Mouse (Mus musculus) right cerebral cortex, postnatal 36 days (tissue): ENCODE measurements around the gene Cacna2d1.

Source experiments
- DNase-seq, 2 experiments: peaks; one replicate each; pipeline ENCODE4 v3.0.0; 2022; ENCODE audit warnings: low spot score in 2 of 2, mixed read lengths in 1 of 2

Gene Cacna2d1

GRCm38 (mm10) chr5:15934376-15935233, at the start of gene Cacna2d1:
Gene Cacna2d1, plus strand, starts transcription at chr5:15934691.
- peak; percentile 16 to 29 for DNase-seq

- no peak for DNase-seq
These were observed 39.4 kb upstream of the Cacna2d1 start for GRCm38 (mm10) chr5:15895098-15895497.

- no peak for DNase-seq
These were observed 37.8 kb upstream of the Cacna2d1 start for GRCm38 (mm10) chr5:15896706-15897105.

GRCm38 (mm10) chr5:15906446-15906845, 28.0 kb upstream of the Cacna2d1 start:
- DNase-seq, result no peak

- DNase-seq, result peak; percentile 67 to 81
These were observed 19.6 kb upstream of the Cacna2d1 start for GRCm38 (mm10) chr5:15914931-15915330.

- no peak for DNase-seq
These were observed 6.0 kb upstream of the Cacna2d1 start for GRCm38 (mm10) chr5:15928506-15928905.

GRCm38 (mm10) chr5:15933017-15933416, 1.5 kb upstream of the Cacna2d1 start:
- no peak for DNase-seq

GRCm38 (mm10) chr5:15933581-15934375, 713 bp upstream of the Cacna2d1 start:
- DNase-seq, result peak; percentile 31 to 36

- DNase-seq, result no peak
These were observed 790 bp downstream of the Cacna2d1 start for GRCm38 (mm10) chr5:15935234-15935728.

- DNase-seq, result peak in 1 of 2 experiments; percentile 8
These were observed 1.6 kb downstream of the Cacna2d1 start for GRCm38 (mm10) chr5:15935831-15936710.

- DNase-seq, result no peak
These were observed 6.8 kb downstream of the Cacna2d1 start for GRCm38 (mm10) chr5:15941191-15941725.

- DNase-seq, result no peak
These were observed 7.6 kb downstream of the Cacna2d1 start for GRCm38 (mm10) chr5:15942051-15942450.

GRCm38 (mm10) chr5:15948290-15949037, 14.0 kb downstream of the Cacna2d1 start:
- DNase-seq, result no peak

GRCm38 (mm10) chr5:15959760-15960159, 25.3 kb downstream of the Cacna2d1 start:
- DNase-seq, result no peak

GRCm38 (mm10) chr5:15961866-15962265, 27.4 kb downstream of the Cacna2d1 start:
- no peak for DNase-seq

- peak in 1 of 2 experiments; percentile 48 for DNase-seq
These were observed 32.4 kb downstream of the Cacna2d1 start for GRCm38 (mm10) chr5:15966888-15967287.

- no peak for DNase-seq
These were observed 37.3 kb downstream of the Cacna2d1 start for GRCm38 (mm10) chr5:15971821-15972220.

GRCm38 (mm10) chr5:15972351-15972750, 37.9 kb downstream of the Cacna2d1 start:
- no peak for DNase-seq

- DNase-seq, result no peak
These were observed 40.2 kb downstream of the Cacna2d1 start for GRCm38 (mm10) chr5:15974652-15975051.

- DNase-seq, result no peak
These were observed 44.7 kb downstream of the Cacna2d1 start for GRCm38 (mm10) chr5:15979225-15979624.
